Mouse (Mus musculus) C2C12 (cell line): ENCODE results near the gene Flnb.

Experiments
- CEBPB ChIP-seq: IDR thresholded peaks from one replicate; pipeline ENCODE4 v1.6.1; 2011; ENCODE audit warnings: low read depth, mild to moderate bottlenecking, control low read depth, moderate library complexity
- CTCF ChIP-seq: IDR thresholded peaks from one replicate; pipeline ENCODE4 v1.5.1; 2011; ENCODE audit not compliant: control insufficient read depth, insufficient read depth, insufficient read length
- MAX ChIP-seq: IDR thresholded peaks from one replicate; pipeline ENCODE4 v1.6.1; 2011; ENCODE audit warnings: mild to moderate bottlenecking, control low read depth
- MYOD1 ChIP-seq: IDR thresholded peaks from one replicate; pipeline ENCODE4 v1.6.1; 2011; ENCODE audit warnings: low read depth; ENCODE audit not compliant: control insufficient read depth, insufficient read length
- MYOG ChIP-seq: IDR thresholded peaks from one replicate; pipeline ENCODE4 v1.6.1; 2011; ENCODE audit not compliant: control insufficient read depth, insufficient read length; ENCODE audit errors: extremely low read depth
- USF1 ChIP-seq: IDR thresholded peaks from one replicate; pipeline ENCODE4 v1.6.1; 2011; ENCODE audit warnings: low read depth, mild to moderate bottlenecking, control low read depth, moderate library complexity

GRCm38 (mm10) chr14:7989961-7990360 lies 172.2 kb downstream of the Flnb start:
- TF ChIP-seq CTCF (no peak), USF1 (no peak), MAX (no peak), MYOD1 (no peak), MYOG (no peak), CEBPB (no peak)
